Comparison of ENCODE assay signal across 9 mouse cellular contexts in the genomic region with DNA sequence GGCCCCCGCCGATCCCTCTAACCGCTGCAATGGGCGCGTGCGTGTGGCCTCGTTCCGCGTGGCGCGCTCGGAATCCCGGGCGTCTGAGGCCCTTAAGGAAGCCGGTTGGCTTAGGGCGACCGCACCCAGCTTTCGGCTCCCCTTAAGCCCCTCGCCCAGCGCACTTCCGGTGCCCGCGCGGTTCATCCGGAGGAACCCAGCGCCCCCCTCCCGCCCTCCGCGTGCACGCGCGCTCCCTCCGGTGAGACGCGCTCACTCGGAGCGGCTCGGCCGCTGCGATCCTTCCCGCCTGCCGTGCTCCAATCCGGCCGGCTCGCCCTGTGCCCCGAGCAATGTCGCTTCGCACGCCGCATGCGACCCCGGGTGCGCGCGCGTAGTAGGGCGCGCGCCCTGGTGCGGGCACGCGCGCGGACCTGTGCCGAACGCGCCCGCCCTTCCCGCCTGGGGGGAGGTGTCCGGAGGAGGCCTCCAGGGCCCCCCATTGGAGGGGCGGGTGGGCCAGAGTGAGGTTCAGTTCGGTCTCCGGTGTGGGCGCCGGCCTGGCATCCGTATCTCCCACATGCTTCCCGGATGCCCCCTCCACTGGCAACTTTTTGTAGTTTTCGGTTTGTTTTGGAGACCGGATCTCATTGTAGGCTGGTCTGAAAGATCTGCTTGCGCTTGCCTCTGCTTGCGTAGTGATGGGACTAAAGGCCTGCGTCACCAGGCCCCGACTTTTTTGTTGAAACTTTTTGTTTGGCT. TPM values are rescaled to one million over a fixed set of nuclear protein-coding genes. Genes with fewer than 3 reads are reported as not detected.
DNase-seq lines count a peak whose midpoint lies in the region; ATAC-seq and TF ChIP-seq lines count a peak whose summit lies in the region.
"Had no signal": no experiment of that assay in that cellular context is flagged by ENCODE, and none has a peak within 500 bp of the region (broad histone marks: within the 10 kb centered on the region; RNA-seq: fewer than 3 reads in every experiment).

No protein-coding gene starts in this region.

- DNase-seq in ES-CJ7 (ENCODE audit: low read depth, low spot score), result peak; percentile 82
- peak; percentile 74 for DNase-seq in adrenal gland, postnatal 25 days
- peak; percentile 52 for DNase-seq in heart, postnatal 25 days (ENCODE audit: low spot score)
- peak; percentile 82 for DNase-seq in limb, embryonic 11.5 days (ENCODE audit: low spot score)
- DNase-seq in midbrain, embryonic 11.5 days (ENCODE audit: low spot score, missing footprints), result peak; percentile 98
- no peak for DNase-seq in layer of hippocampus, adult 9-11 months

- peak overlapping the region; percentile 94 for H3K27ac ChIP-seq in embryonic fibroblast, embryonic 13.5 days (ENCODE audit: insufficient read depth, low read length)
- H3K27ac ChIP-seq in limb, embryonic 11.5 days (replicated peaks; ENCODE audit: low read depth, low read length), result peak overlapping the region; percentile 100
- H3K27ac ChIP-seq in midbrain, embryonic 11.5 days (ENCODE audit: low read depth, low read length), result peak overlapping the region; percentile 100
- peak overlapping the region; percentile 99 for H3K27ac ChIP-seq in stomach, embryonic 14.5 days (ENCODE audit: low read length)

- H3K36me3 ChIP-seq in limb, embryonic 11.5 days (ENCODE audit: control insufficient read depth, insufficient read depth, low read length), result peaks cover 25% of the 10 kb centered on the region
- peaks cover 18% of the 10 kb centered on the region for H3K36me3 ChIP-seq in midbrain, embryonic 11.5 days (ENCODE audit: control insufficient read depth, insufficient read depth, low read length)
- peaks cover 35% of the 10 kb centered on the region for H3K36me3 ChIP-seq in stomach, embryonic 14.5 days (ENCODE audit: control insufficient read depth, insufficient read depth, low read length)

- intact Hi-C loops in heart, postnatal 25 days (cut with DNase I), result loop anchor here (10.0 kb wide), 1 partner anchor 290 kb away; the partner anchor contains the start of genes Cbarp and Midn

- peak overlapping the region; percentile 97 for H3K4me3 ChIP-seq in embryonic fibroblast, embryonic 13.5 days (ENCODE audit: insufficient read depth, low read length)
- H3K4me3 ChIP-seq in limb, embryonic 11.5 days (ENCODE audit: low read depth, low read length), result peak overlapping the region; percentile 99
- H3K4me3 ChIP-seq in midbrain, embryonic 11.5 days (ENCODE audit: low read depth, low read length), result peak overlapping the region; percentile 100
- peak overlapping the region; percentile 99 for H3K4me3 ChIP-seq in stomach, embryonic 14.5 days (ENCODE audit: low read depth, low read length)

- under 1% methylated on average over 81 of the region's 83 CpGs for WGBS in limb, embryonic 11.5 days
- under 1% methylated on average over 82 of the region's 83 CpGs for WGBS in midbrain, embryonic 11.5 days
- WGBS in stomach, embryonic 14.5 days, result under 1% methylated on average over 74 of the region's 83 CpGs

- H3K9me3 ChIP-seq in limb, embryonic 11.5 days (ENCODE audit: control insufficient read depth, low read length), result no peaks in the 10 kb centered on the region
- H3K9me3 ChIP-seq in midbrain, embryonic 11.5 days (ENCODE audit: control insufficient read depth, low read length), result no peaks in the 10 kb centered on the region
- no peaks in the 10 kb centered on the region for H3K9me3 ChIP-seq in stomach, embryonic 14.5 days (ENCODE audit: control insufficient read depth, low read depth, low read length)

- ATAC-seq in limb, embryonic 11.5 days (ENCODE audit: insufficient number of reproducible peaks, low FRiP score, low TSS enrichment, low read depth), result peak; percentile 11
- ATAC-seq in midbrain, embryonic 11.5 days (ENCODE audit: low FRiP score), result peak; percentile 59
- ATAC-seq in stomach, embryonic 14.5 days (ENCODE audit: insufficient number of reproducible peaks, insufficient read depth, low FRiP score, low read depth), result peak; percentile 8; the same call in 1 of the 2 replicates

- peak overlapping the region; percentile 99 for H3K9ac ChIP-seq in limb, embryonic 11.5 days (ENCODE audit: low read length)
- H3K9ac ChIP-seq in midbrain, embryonic 11.5 days (ENCODE audit: low read length), result peak overlapping the region; percentile 100
- H3K9ac ChIP-seq in stomach, embryonic 14.5 days (replicated peaks; ENCODE audit: low read depth, low read length), result peak overlapping the region; percentile 98

- TF ChIP-seq CTCF in embryonic fibroblast, embryonic 13.5 days (IDR thresholded peaks at IDR 0.05; ENCODE audit: borderline replicate concordance, insufficient read depth, low read length), result no peak

- H3K27me3 ChIP-seq in limb, embryonic 11.5 days (ENCODE audit: control insufficient read depth, insufficient read depth, low read length), result no peaks in the 10 kb centered on the region
- H3K27me3 ChIP-seq in midbrain, embryonic 11.5 days (ENCODE audit: control insufficient read depth, insufficient read depth, low read length), result no peaks in the 10 kb centered on the region
- no peaks in the 10 kb centered on the region for H3K27me3 ChIP-seq in stomach, embryonic 14.5 days (ENCODE audit: control insufficient read depth, insufficient read depth, low read length)

- H3K4me2 ChIP-seq in limb, embryonic 11.5 days (ENCODE audit: low read depth, severe bottlenecking), result peak overlapping the region; percentile 91
- H3K4me2 ChIP-seq in midbrain, embryonic 11.5 days, result peak overlapping the region; percentile 97
- H3K4me2 ChIP-seq in stomach, embryonic 14.5 days (replicated peaks; ENCODE audit: low read depth, low read length), result peak overlapping the region; percentile 84

- no peak; the same call in none of the 2 replicates for TF ChIP-seq POLR2A in embryonic fibroblast, embryonic 13.5 days (IDR thresholded peaks at IDR 0.05; ENCODE audit: low read depth, low read length)

- H3K4me1 ChIP-seq in embryonic fibroblast, embryonic 13.5 days (ENCODE audit: control insufficient read depth, insufficient read depth, low read length), result peaks cover 13% of the 10 kb centered on the region; the same call in 1 of the 2 replicates
- peaks cover 46% of the 10 kb centered on the region for H3K4me1 ChIP-seq in limb, embryonic 11.5 days (ENCODE audit: control insufficient read depth, insufficient read depth, low read length)
- H3K4me1 ChIP-seq in midbrain, embryonic 11.5 days (ENCODE audit: control insufficient read depth, insufficient read depth, low read length), result peaks cover 46% of the 10 kb centered on the region
- peaks cover 50% of the 10 kb centered on the region for H3K4me1 ChIP-seq in stomach, embryonic 14.5 days (ENCODE audit: control insufficient read depth, insufficient read depth, low read length)

RNA-seq across cellular contexts. Expression of gene Ptbp1, which starts 0.7 kb away (rescaled TPM):
- total RNA-seq in adrenal gland, postnatal 25 days (2021), result 224 and 249 TPM in 2 replicates
- polyA plus RNA-seq in embryonic fibroblast, embryonic 13.5 days (2011; ENCODE audit: insufficient read length, low read depth, missing spikeins), result 351 and 422 TPM in 2 replicates
- total RNA-seq in heart, postnatal 25 days (2021), result 10 to 100 TPM; 54.6 to 59.3 TPM
- polyA plus RNA-seq in limb, embryonic 11.5 days (2014; fragmentation: Nextera tagmentation; extraction: Ambion mirVana), result 328 and 351 TPM in 2 replicates
- 147 and 176 TPM in 2 replicates for polyA plus RNA-seq in midbrain, embryonic 11.5 days (2014; fragmentation: Nextera tagmentation; extraction: Ambion mirVana)
- polyA plus RNA-seq in stomach, embryonic 14.5 days (2014; fragmentation: Nextera tagmentation; extraction: Ambion mirVana), result 237 and 275 TPM in 2 replicates

RNA-seq across cellular contexts. Expression of gene Prtn3, which starts 19.3 kb away (rescaled TPM):
- not detected in 2 replicates for total RNA-seq in adrenal gland, postnatal 25 days (2021)
- not detected in 2 replicates for polyA plus RNA-seq in embryonic fibroblast, embryonic 13.5 days (2011; ENCODE audit: insufficient read length, low read depth, missing spikeins)
- under 1 TPM in 1 of 2 experiments, not detected in 1; 0.44 TPM for total RNA-seq in heart, postnatal 25 days (2021)
- 16.0 and 19.6 TPM in 2 replicates for polyA plus RNA-seq in limb, embryonic 11.5 days (2014; fragmentation: Nextera tagmentation; extraction: Ambion mirVana)
- polyA plus RNA-seq in midbrain, embryonic 11.5 days (2014; fragmentation: Nextera tagmentation; extraction: Ambion mirVana), result 11.9 and 12.1 TPM in 2 replicates
- 2.9 and 5.6 TPM in 2 replicates for polyA plus RNA-seq in stomach, embryonic 14.5 days (2014; fragmentation: Nextera tagmentation; extraction: Ambion mirVana)

RNA-seq across cellular contexts. Expression of gene Plppr3, which starts 19.5 kb away (rescaled TPM):
- total RNA-seq in adrenal gland, postnatal 25 days (2021), result 0.49 and 1.2 TPM in 2 replicates
- polyA plus RNA-seq in embryonic fibroblast, embryonic 13.5 days (2011; ENCODE audit: insufficient read length, low read depth, missing spikeins), result 3.1 and 4.9 TPM in 2 replicates
- total RNA-seq in heart, postnatal 25 days (2021), result not detected
- polyA plus RNA-seq in limb, embryonic 11.5 days (2014; fragmentation: Nextera tagmentation; extraction: Ambion mirVana), result 95.1 and 95.7 TPM in 2 replicates
- polyA plus RNA-seq in midbrain, embryonic 11.5 days (2014; fragmentation: Nextera tagmentation; extraction: Ambion mirVana), result 112 and 117 TPM in 2 replicates
- 41.3 and 51.7 TPM in 2 replicates for polyA plus RNA-seq in stomach, embryonic 14.5 days (2014; fragmentation: Nextera tagmentation; extraction: Ambion mirVana)

RNA-seq across cellular contexts. Expression of gene Elane, which starts 31.1 kb away (rescaled TPM):
- not detected in 2 replicates for total RNA-seq in adrenal gland, postnatal 25 days (2021)
- not detected in 2 replicates for polyA plus RNA-seq in embryonic fibroblast, embryonic 13.5 days (2011; ENCODE audit: insufficient read length, low read depth, missing spikeins)
- not detected for total RNA-seq in heart, postnatal 25 days (2021)
- 0.20 TPM in 1 of 2 replicates, not detected in the other for polyA plus RNA-seq in limb, embryonic 11.5 days (2014; fragmentation: Nextera tagmentation; extraction: Ambion mirVana)
- polyA plus RNA-seq in midbrain, embryonic 11.5 days (2014; fragmentation: Nextera tagmentation; extraction: Ambion mirVana), result 0.18 TPM in 1 of 2 replicates, not detected in the other
- 0.88 and 3.3 TPM in 2 replicates for polyA plus RNA-seq in stomach, embryonic 14.5 days (2014; fragmentation: Nextera tagmentation; extraction: Ambion mirVana)
- total RNA-seq: left cerebral cortex, postnatal 14 days had no signal

RNA-seq across cellular contexts. Expression of gene Misp, which starts 34.2 kb away (rescaled TPM):
- total RNA-seq in adrenal gland, postnatal 25 days (2021), result 0.64 and 1.00 TPM in 2 replicates
- not detected in 2 replicates for polyA plus RNA-seq in embryonic fibroblast, embryonic 13.5 days (2011; ENCODE audit: insufficient read length, low read depth, missing spikeins)
- under 1 TPM; 0.59 to 0.70 TPM for total RNA-seq in heart, postnatal 25 days (2021)
- polyA plus RNA-seq in limb, embryonic 11.5 days (2014; fragmentation: Nextera tagmentation; extraction: Ambion mirVana), result 0.21 and 0.29 TPM in 2 replicates
- polyA plus RNA-seq in midbrain, embryonic 11.5 days (2014; fragmentation: Nextera tagmentation; extraction: Ambion mirVana), result 0.41 TPM in 1 of 2 replicates, not detected in the other
- polyA plus RNA-seq in stomach, embryonic 14.5 days (2014; fragmentation: Nextera tagmentation; extraction: Ambion mirVana), result 27.6 and 33.1 TPM in 2 replicates

Comparison
In these comparisons a context has a peak if more than half of its experiments do, and no peak if none do; other contexts are left out.
1. ATAC-seq: peak in every context shown above with its lines; median percentile 59 in midbrain, embryonic 11.5 days; 11 in limb, embryonic 11.5 days; 8 in stomach, embryonic 14.5 days.